Mouse (Mus musculus): ENCODE measurements around the gene Mrvi1. TPM values are rescaled to one million over a fixed set of nuclear protein-coding genes. Genes with fewer than 3 reads are reported as not detected.

Gene Mrvi1
- total RNA-seq, 4 experiments from 2014 or later: 2.1 to 3.6 (median 3.3) TPM

DNA sequence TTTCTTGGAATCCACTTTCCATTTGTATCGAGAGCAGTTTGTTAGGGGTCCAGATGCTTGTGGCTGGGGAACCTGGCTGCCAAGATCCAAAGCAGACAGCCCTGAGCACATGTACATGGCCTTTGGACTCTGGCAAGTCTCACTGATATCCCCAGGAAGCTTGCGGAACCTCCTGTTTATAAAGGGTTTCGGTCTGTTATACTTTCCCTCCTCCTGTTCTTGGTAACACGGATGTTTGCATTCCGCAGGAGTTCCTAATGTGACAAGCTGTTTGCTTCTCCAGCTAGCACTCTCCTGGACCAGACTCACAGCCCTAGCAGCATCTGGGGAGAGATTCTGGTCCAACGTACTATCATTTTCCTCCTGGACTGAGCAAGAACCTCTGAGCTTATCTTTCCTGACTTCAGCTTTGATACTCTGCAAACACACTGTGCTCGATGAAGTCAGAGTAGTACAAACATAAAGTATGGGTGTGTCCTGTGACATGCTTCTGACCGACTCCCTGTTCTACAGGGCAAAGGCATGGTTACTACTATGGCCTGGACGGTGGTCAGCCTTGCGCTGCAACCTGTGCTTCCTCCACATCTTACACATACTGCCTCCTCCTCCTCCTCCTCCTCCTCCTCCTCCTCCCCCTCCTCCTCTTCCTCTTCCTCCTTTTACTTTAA lies 88.2 kb downstream of the Mrvi1 start:
- no peak for DNase-seq (ENCODE audit: low spot score in 2 of 2)

DNA sequence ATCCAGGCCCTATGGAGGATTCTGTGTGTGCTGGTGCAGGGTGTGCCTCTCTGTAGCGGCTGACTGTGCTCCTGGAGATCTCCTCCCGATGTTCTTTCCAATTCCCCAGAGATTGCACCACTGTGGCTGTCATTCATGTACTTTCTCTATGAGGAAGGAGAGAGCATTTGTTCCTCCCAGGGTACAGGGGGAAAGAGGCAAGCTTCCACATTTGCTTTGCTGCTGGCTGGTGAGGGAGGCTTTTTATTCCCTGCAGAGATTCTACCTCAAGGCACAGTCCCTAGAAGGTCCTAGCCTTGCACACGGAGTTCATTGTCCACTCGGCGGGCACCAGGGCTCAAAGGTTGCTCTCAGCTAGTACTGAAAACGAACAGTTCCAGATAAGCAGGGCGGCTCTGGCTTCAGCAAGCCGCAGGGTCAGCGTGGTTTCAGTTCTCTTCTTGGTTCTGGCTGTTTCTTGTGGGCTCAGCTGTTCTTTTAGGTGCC lies 90.7 kb downstream of the Mrvi1 start:
- DNase-seq (ENCODE audit: low spot score in 2 of 2): no peak

- DNase-seq (ENCODE audit: low spot score in 2 of 2): no peak
These were observed 100.4 kb downstream of the Mrvi1 start for GRCm38 (mm10) chr7:110881746-110882333.

GRCm38 (mm10) chr7:110878028-110878427 lies 104.2 kb downstream of the Mrvi1 start:
- DNase-seq (ENCODE audit: low spot score in 2 of 2): no peak

- no peak for DNase-seq (ENCODE audit: low spot score in 2 of 2)
These were observed 105.3 kb downstream of the Mrvi1 start for GRCm38 (mm10) chr7:110876965-110877364.

DNA sequence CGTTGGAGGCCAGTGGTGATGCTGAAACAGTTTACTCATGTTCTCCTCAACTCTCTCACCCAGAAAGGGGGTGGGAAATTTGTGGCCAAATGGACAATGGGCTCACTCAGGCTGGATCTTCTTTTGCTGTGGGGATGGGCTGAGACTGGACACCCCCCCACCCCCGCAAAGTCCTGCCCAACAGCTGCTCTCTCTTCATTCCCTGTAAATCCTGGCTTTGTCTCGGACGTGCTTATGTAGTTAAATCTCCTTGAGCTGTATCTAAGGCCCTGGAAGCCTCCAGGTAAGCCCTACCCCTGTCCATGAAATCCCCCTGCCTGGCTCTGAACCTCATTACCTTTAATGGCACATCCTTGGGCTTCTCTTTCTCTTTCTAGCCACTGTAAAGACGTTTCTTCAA lies 113.5 kb downstream of the Mrvi1 start:
- DNase-seq (ENCODE audit: low spot score in 2 of 2): no peak

DNA sequence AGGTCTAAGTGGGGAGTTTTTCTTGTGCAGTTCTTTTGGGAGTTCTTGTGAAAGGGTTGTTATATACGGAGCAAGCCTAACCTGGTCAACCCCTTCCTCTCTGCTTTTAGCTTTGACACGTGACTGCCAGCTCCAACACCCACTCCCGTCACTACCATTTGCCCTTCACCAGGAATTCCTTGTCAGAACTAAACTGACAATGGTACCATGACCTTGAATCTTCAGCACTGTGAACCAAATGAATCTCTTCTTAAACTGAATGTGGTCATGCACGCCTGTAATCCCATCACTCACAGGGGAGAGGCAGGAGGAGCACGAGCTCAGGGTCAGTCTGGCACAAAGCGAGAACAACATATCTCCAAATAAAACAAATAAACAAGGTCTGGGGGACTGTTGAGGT lies 115.1 kb downstream of the Mrvi1 start:
- no peak for DNase-seq (ENCODE audit: low spot score in 2 of 2)

DNA sequence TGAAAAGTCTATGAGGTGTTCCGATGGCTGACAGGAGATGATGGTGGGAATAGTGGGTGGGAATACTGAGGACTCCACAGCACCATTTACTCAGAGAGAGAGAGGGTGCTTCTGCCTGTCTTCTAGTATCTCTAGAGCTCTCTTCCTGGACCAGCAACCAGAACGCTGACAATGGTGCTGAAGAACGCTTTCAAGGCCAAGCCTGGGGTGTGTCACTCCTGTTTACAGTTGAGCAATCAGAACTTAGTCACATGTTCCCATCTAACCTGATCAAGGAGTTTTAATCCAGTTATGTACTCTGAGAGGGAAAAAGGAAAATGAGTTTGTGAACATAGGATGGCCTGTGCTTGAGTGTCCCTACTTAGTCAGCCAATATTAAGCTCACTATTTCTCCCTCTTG lies 116.2 kb downstream of the Mrvi1 start:
- DNase-seq (ENCODE audit: low spot score in 2 of 2): no peak

DNA sequence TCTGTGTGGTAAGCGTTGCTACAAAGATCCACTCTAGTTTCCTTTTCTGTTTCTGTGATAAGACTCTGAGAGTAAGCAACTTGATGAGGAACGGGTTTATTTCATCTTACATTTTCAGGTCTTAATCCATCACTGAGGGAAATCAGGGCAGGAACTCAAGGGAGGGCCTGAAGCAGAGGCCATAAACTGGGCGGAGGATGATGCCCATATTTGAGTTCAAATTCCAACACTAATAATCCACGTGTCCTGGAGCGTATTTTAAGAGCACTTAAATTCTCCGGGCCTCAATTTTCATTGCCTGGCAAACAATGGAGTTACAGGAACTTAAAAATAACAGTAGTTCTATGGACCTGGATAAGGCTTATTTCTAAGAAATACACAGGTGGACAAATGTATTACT lies 116.7 kb downstream of the Mrvi1 start:
- DNase-seq (ENCODE audit: low spot score in 2 of 2): no peak

- DNase-seq (ENCODE audit: low spot score in 2 of 2): no peak
These were observed 117.2 kb downstream of the Mrvi1 start for GRCm38 (mm10) chr7:110865038-110865437.

- no peak for DNase-seq (ENCODE audit: low spot score in 2 of 2)
These were observed 119.4 kb downstream of the Mrvi1 start, which contains the start of gene Lyve1 for GRCm38 (mm10) chr7:110862751-110863289. TSS of gene Lyve1 (minus strand) at chr7:110863239.

DNA sequence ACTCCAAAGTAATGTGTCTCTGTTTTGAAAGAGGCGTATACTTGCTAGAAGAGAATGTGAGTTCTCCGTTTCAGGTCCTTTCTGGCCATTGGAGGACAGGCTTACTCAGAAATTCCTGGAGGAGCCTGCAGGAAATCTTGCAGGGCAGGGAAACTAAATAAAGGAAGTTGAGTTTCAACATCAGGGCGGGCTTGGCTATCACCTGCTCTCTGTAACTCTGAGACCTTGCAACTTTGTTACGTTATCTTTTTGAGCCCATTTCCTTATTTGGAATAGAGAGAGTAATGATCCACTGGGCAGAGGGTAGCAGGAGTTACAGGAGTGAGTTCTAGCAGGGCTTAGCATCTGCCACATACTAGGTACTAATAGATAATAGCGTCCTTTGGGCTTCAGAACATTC lies 122.1 kb downstream of the Mrvi1 start:
- DNase-seq (ENCODE audit: low spot score in 2 of 2): no peak

- DNase-seq (ENCODE audit: low spot score in 2 of 2): no peak
These were observed 126.7 kb downstream of the Mrvi1 start for GRCm38 (mm10) chr7:110855604-110856003.

DNA sequence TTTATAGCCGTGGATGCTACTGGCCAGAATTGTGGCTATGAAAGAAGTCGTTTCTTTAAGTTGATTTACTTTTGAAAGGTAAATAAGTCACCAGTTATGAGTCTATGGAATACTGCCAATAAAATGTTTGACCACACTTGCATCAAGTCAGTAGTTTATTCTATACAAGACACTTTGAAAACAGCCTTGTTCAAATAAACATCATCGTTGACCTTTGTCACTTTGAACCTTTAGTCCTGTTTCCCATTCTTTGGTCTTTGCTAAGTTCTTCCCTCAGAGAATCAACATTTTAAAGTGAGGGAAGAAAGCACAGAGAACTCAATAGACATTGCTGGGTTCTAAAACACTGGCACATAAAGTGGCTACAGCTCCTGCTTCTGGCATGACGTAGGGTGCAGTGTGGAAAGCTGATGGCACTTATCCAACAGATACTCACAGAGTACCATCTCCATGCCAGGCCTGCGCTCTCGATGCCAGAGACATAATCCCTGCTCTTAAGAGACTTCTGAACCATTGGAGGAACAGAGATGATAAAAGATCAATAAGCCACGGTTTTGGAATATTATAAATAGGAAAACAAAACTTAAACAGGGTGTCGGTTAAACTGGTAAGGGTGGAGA lies 127.2 kb downstream of the Mrvi1 start:
- no peak for DNase-seq (ENCODE audit: low spot score in 2 of 2)

- peak in 1 of 2 experiments; percentile 39 for DNase-seq (ENCODE audit: low spot score in 2 of 2)
These were observed 127.7 kb downstream of the Mrvi1 start for GRCm38 (mm10) chr7:110854519-110854918.

GRCm38 (mm10) chr7:110853611-110854010 lies 128.7 kb downstream of the Mrvi1 start:
- DNase-seq (ENCODE audit: low spot score in 2 of 2): no peak

- no peak for DNase-seq (ENCODE audit: low spot score in 2 of 2)
These were observed 130.6 kb downstream of the Mrvi1 start for GRCm38 (mm10) chr7:110851541-110852203.

- DNase-seq (ENCODE audit: low spot score in 2 of 2): no peak
These were observed 133.9 kb downstream of the Mrvi1 start for GRCm38 (mm10) chr7:110848371-110848770.

DNA sequence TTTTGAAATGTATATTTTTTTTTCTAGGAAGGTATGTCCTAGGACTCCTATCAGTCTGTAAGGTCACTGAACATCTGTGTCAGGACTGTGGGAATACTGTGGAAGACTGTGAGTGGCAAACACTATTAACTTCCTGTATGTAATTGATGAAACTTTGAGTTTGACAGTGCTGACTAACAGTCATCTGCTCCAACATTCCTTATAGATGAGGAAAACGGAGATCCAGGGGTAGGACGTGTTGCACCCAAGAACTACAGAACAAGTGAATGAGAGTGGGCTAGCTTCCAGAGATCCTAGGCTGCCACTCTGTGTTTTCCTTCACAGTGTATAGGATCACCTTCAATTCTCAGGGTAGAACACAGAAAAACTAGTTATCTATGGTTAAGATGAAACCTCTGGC lies 134.9 kb downstream of the Mrvi1 start:
- DNase-seq (ENCODE audit: low spot score in 2 of 2): no peak

DNA sequence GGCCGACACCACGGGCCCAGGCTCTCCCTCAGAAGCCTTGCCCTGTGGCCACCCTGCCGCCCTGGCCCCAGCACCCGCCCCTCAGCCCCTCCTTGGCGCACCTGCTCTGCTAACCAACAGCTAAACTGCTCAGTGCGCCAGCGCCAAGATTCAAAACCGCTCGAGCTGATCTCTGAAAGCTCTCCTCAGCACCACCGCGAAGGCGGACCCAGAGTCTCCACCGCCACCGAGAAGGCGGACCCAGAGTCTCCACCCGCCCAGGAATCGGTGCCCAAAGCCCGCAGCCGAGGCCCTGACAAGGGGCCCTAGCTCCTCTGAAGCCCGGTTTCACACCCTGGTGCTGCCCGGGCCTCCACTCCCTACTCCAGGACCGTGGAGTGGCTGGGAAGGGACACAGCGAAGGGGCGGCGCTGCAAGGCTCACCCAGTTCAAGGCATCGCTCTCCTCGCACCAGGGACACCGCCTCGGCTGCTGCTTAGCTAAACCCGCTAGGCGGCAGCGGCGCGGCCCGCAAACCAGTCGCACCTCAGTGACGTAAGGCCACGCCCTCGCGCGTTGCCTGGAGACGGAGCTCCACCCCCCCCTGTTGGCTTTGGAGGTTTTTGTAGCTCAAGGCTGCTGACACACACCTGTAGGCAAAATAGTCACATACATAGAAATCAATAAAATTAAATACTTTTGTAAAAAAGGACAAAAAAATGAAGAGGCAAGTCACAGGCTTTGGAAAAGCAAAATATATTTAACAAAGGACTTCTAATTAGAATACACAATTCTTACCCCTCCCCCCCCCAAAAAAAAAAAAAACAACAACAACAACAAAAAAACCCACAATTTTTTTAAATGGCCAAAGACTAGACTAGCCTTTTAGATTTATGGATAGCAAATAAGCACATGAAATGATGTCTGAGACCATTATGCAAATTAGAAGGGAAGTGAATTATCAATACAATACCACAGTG lies 138.1 kb downstream of the Mrvi1 start, which contains the start of gene Rnf141:
TSS of gene Rnf141 (minus strand) at position 542 of the 959 bp plus-strand sequence.
- DNase-seq (ENCODE audit: low spot score in 2 of 2): peak; percentile 87 to 90

DNA sequence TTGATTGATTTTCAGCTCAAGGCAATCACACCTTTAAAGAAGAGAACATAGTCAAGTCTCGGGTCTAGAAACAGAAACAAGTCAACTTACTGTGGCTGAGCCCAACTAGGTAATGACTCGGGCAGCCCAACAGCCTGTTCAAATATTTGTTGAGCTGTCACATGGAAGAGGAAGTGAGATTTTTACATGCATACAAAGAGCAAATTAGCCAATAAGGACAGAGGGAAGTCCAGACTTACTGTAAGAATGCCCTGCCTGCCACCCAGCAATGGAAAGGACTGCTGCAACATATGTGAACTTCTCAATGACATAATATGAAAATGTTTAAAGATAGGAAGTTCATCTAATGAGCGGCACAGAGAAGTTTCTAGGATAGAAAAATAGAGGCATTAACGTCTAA lies 141.9 kb downstream of the Mrvi1 start:
- no peak for DNase-seq (ENCODE audit: low spot score in 2 of 2)

Measured in left cerebral cortex, adult 8-10 months (tissue).